Mouse (Mus musculus): ENCODE measurements around the gene Eps8l2. TPM values are rescaled to one million over a fixed set of nuclear protein-coding genes. Genes with fewer than 3 reads are reported as not detected.
"Not testable (repeated sequence)": the region's sequence is repeated elsewhere in the genome, so short reads cannot be mapped to it uniquely, and the experiment has no call there.

Eps8l2 gene
- polyA plus RNA-seq, 1 experiment from 2014 or later: 10.3 TPM

DNA sequence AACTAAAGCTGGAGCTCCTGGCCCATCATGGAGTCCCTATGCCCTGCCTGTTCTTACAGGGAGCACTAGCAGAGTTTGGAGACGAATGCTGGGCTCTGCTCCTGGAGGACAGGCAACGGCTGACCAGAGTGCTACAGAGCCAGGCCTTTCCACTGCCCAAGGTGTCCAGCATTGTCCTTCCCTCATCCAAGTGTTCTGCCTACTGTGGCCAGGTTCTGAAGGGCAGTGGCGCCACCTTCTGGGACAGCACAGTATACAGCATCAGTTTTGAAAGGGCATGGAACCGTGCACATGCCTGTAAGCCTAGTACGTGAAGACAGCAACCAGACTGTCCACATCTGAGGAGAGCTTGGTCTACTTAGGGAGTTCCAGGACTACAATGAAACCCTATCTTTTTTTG lies 64.6 kb downstream of the Eps8l2 start:
- 48% methylated on average over 5 of the region's 5 CpGs for WGBS

DNA sequence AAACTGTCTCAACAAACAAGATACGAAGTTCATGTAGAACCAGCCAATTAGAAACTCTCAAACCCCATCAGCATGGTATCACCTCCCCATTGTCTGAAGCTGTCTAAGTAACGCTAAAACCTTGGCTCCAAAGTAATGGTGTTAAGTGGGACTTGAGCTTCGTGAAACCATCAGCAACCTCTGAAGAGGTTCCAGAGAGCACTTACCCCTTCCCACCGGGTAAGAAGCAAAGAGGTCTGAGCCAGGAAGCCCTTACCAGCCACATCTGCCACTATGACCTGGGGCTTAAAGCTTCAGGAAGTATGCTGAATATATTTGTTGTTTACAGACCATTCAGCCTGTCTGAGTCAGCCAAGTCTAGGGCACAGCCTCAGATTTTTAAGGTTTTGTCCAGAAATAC lies 66.8 kb downstream of the Eps8l2 start:
- no peaks in the 10 kb centered on the region for H3K9me3 ChIP-seq
- no peaks in the 10 kb centered on the region for H3K27me3 ChIP-seq
- H3K27ac ChIP-seq: no peak overlapping the region
- no peak overlapping the region for H3K9ac ChIP-seq
- 81% methylated on average over 4 of the region's 4 CpGs for WGBS
- H3K4me3 ChIP-seq: no peak overlapping the region
- H3K4me1 ChIP-seq: peaks cover 5% of the 10 kb centered on the region
- no peak for ATAC-seq (ENCODE audit: low FRiP score, low read depth)
- no peak overlapping the region for H3K4me2 ChIP-seq (replicated peaks)
- peaks cover 70% of the 10 kb centered on the region for H3K36me3 ChIP-seq

More for the DNA sequence above, 64.6 kb downstream of the Eps8l2 start:
- H3K36me3 ChIP-seq: peaks cover 69% of the 10 kb centered on the region
- no peak overlapping the region for H3K9ac ChIP-seq
- no peak overlapping the region for H3K4me3 ChIP-seq
- no peaks in the 10 kb centered on the region for H3K9me3 ChIP-seq
- H3K27me3 ChIP-seq: no peaks in the 10 kb centered on the region
- H3K27ac ChIP-seq: no peak overlapping the region
- H3K4me2 ChIP-seq (replicated peaks): no peak overlapping the region
- no peaks in the 10 kb centered on the region for H3K4me1 ChIP-seq
- ATAC-seq (ENCODE audit: low FRiP score, low read depth): no peak

DNA sequence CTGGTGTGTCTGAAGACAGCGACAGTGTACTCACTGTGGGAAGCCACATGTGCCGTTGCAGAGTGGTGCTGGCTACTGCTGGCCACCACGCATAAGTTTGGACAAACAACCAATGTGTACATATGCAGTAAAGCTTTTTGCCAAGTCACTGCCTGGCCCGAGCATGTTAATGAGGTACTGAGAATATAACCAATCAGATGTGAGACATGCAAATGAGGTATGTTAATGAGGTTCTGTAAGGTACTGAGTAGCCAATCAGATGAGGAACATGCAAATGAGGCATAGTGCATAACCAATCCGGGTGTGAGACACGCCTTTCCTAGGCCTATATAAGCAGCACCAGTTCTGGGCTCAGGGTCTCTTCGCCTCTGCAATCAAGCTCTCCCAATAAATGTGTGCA lies 69.0 kb downstream of the Eps8l2 start:
- peaks cover 62% of the 10 kb centered on the region for H3K36me3 ChIP-seq
- not testable (repeated sequence) for H3K4me3 ChIP-seq; H3K9me3 ChIP-seq; H3K27ac ChIP-seq; H3K4me2 ChIP-seq (replicated peaks); H3K9ac ChIP-seq; H3K4me1 ChIP-seq; H3K27me3 ChIP-seq; ATAC-seq (ENCODE audit: low FRiP score, low read depth)
- WGBS: 97% methylated on average over 7 of the region's 7 CpGs

DNA sequence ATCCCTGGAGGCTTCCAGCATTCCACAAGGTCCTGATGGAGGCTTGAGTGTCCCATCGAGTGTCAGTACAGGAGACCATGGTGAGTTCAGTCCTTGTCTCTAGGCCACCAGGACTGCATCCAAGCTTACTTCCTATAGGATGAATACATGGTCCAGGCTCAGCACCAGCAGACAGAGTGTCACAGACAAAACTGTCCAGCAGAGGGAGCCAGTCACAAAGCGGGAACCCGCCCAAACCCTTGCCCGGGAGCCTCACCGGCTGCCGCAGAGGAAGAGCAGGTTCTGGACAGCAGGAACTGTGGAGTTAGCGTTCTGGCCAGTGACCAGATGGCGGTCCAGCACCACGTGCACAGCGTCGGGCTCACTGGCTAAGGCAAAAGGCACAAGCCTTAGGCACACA lies 70.2 kb downstream of the Eps8l2 start:
- no peaks in the 10 kb centered on the region for H3K27me3 ChIP-seq
- H3K9me3 ChIP-seq: no peaks in the 10 kb centered on the region
- peaks cover 52% of the 10 kb centered on the region for H3K36me3 ChIP-seq
- peak; percentile 65 for ATAC-seq (ENCODE audit: low FRiP score, low read depth)
- 14% methylated on average over 11 of the region's 11 CpGs for WGBS
- no peak overlapping the region for H3K27ac ChIP-seq
- peaks cover 14% of the 10 kb centered on the region for H3K4me1 ChIP-seq
- 0 out of 2 replicates have a peak overlapping the region, but pooled peaks have one; percentile 2 for H3K9ac ChIP-seq
- H3K4me2 ChIP-seq (replicated peaks): no peak overlapping the region
- H3K4me3 ChIP-seq: no peak overlapping the region

DNA sequence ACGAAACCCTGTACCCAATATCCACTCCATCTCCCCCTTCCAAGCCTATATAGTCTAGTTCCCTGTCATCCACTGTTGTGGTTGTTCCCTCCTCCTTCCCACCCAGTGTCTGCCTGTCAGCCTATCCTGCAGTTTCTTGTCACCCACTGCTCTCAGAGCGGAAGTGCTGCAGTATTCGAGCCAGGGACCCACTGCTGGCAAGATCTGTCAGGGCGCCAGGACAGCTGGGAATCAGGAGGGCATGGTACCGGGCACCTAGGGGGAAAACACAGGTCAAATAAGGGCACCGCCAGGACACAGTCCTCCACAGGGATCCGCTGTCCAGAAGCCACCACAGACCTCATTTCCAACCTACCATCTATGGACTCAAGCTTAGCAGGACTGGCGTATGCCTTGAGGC lies 72.0 kb downstream of the Eps8l2 start:
- H3K27me3 ChIP-seq: no peaks in the 10 kb centered on the region
- peaks cover 46% of the 10 kb centered on the region for H3K36me3 ChIP-seq
- H3K9me3 ChIP-seq: no peaks in the 10 kb centered on the region
- no peak overlapping the region; the same call in 1 of the 2 replicates for H3K9ac ChIP-seq
- peaks cover 14% of the 10 kb centered on the region for H3K4me1 ChIP-seq
- H3K4me3 ChIP-seq: no peak overlapping the region
- no peak for ATAC-seq (ENCODE audit: low FRiP score, low read depth)
- no peak overlapping the region for H3K4me2 ChIP-seq (replicated peaks)
- H3K27ac ChIP-seq: no peak overlapping the region
- WGBS: 91% methylated on average over 8 of the region's 8 CpGs

DNA sequence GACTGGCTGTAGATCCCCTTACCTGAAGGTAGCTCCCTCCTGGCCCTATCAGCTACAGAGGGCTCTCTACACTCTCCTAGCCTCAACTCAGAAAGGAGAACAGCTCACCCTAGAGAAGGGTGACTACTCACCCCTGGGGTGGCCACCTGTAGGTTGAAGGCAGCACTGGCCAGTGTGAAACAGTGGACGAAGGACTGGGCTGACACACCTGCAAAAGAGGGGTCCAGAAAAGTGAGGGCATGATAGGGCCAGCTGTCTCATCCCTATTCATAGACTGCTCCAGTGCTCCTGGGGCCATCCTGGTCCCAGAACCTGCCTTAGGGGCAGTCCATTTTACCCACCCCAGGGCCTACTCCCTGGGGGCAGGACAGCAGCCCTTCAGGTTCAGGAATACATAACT lies 73.0 kb downstream of the Eps8l2 start:
- no peak overlapping the region for H3K9ac ChIP-seq
- H3K27ac ChIP-seq: no peak overlapping the region

More for the DNA sequence above, 73.0 kb downstream of the Eps8l2 start:
- Histone ChIP-seq H3K4me1 (peaks cover 14% of the 10 kb centered on the region), H3K4me3 (no peak overlapping the region), H3K27me3 (no peaks in the 10 kb centered on the region), H3K4me2 (replicated peaks) (no peak overlapping the region), H3K36me3 (peaks cover 46% of the 10 kb centered on the region), H3K9me3 (no peaks in the 10 kb centered on the region)
- 96% methylated on average over 1 of the region's 1 CpGs for WGBS
- no peak for ATAC-seq (ENCODE audit: low FRiP score, low read depth)

Other genes with a start within 250 kb of the Eps8l2 start
- gene Sigirr, start 238.3 kb upstream of the Eps8l2 start, polyA plus RNA-seq (2015; fragmentation: Nextera tagmentation; extraction: Ambion mirVana): 2.7 and 3.1 TPM in 2 replicates
- gene Ano9, start 221.1 kb upstream of the Eps8l2 start, polyA plus RNA-seq (2015; fragmentation: Nextera tagmentation; extraction: Ambion mirVana): 1.3 and 2.1 TPM in 2 replicates
- gene Ptdss2, start 216.5 kb upstream of the Eps8l2 start, polyA plus RNA-seq (2015; fragmentation: Nextera tagmentation; extraction: Ambion mirVana): 85.5 and 89.2 TPM in 2 replicates
- gene Rnh1, start 166.0 kb upstream of the Eps8l2 start, polyA plus RNA-seq (2015; fragmentation: Nextera tagmentation; extraction: Ambion mirVana): 112 and 118 TPM in 2 replicates
- 94.5 and 97.5 TPM in 2 replicates for gene Hras, start 144.9 kb upstream of the Eps8l2 start, polyA plus RNA-seq (2015; fragmentation: Nextera tagmentation; extraction: Ambion mirVana)
- 11.4 and 12.9 TPM in 2 replicates for gene Lrrc56, start 144.7 kb upstream of the Eps8l2 start, polyA plus RNA-seq (2015; fragmentation: Nextera tagmentation; extraction: Ambion mirVana)
- gene Lmntd2, start 124.8 kb upstream of the Eps8l2 start, polyA plus RNA-seq (2015; fragmentation: Nextera tagmentation; extraction: Ambion mirVana): 2.6 TPM in 2 replicates
- gene Rassf7, start 123.0 kb upstream of the Eps8l2 start, polyA plus RNA-seq (2015; fragmentation: Nextera tagmentation; extraction: Ambion mirVana): 32.7 and 34.0 TPM in 2 replicates
- 87.2 and 88.0 TPM in 2 replicates for gene Phrf1, start 110.1 kb upstream of the Eps8l2 start, polyA plus RNA-seq (2015; fragmentation: Nextera tagmentation; extraction: Ambion mirVana)
- 1.8 and 2.3 TPM in 2 replicates for gene Irf7, start 72.4 kb upstream of the Eps8l2 start, polyA plus RNA-seq (2015; fragmentation: Nextera tagmentation; extraction: Ambion mirVana)
- 0.13 TPM in 1 of 2 replicates, not detected in the other for gene Cdhr5, start 62.1 kb upstream of the Eps8l2 start, polyA plus RNA-seq (2015; fragmentation: Nextera tagmentation; extraction: Ambion mirVana)
- 12.1 and 12.8 TPM in 2 replicates for gene Sct, start 59.7 kb upstream of the Eps8l2 start, polyA plus RNA-seq (2015; fragmentation: Nextera tagmentation; extraction: Ambion mirVana)
- 1.6 and 2.3 TPM in 2 replicates for gene Drd4, start 46.9 kb upstream of the Eps8l2 start, polyA plus RNA-seq (2015; fragmentation: Nextera tagmentation; extraction: Ambion mirVana)
- 77.5 and 79.9 TPM in 2 replicates for gene Deaf1, start 11.2 kb upstream of the Eps8l2 start, polyA plus RNA-seq (2015; fragmentation: Nextera tagmentation; extraction: Ambion mirVana)
- 45.0 and 48.7 TPM in 2 replicates for gene Tmem80, start 11.1 kb upstream of the Eps8l2 start, polyA plus RNA-seq (2015; fragmentation: Nextera tagmentation; extraction: Ambion mirVana)
- 266 and 280 TPM in 2 replicates for gene Taldo1, start 53.3 kb downstream of the Eps8l2 start, polyA plus RNA-seq (2015; fragmentation: Nextera tagmentation; extraction: Ambion mirVana)
- 73.8 and 75.9 TPM in 2 replicates for gene Gatd1, start 75.3 kb downstream of the Eps8l2 start, polyA plus RNA-seq (2015; fragmentation: Nextera tagmentation; extraction: Ambion mirVana)
- 5.1 and 5.2 TPM in 2 replicates for gene Cend1, start 90.6 kb downstream of the Eps8l2 start, polyA plus RNA-seq (2015; fragmentation: Nextera tagmentation; extraction: Ambion mirVana)
- gene Slc25a22, start 99.0 kb downstream of the Eps8l2 start, polyA plus RNA-seq (2015; fragmentation: Nextera tagmentation; extraction: Ambion mirVana): 38.8 and 39.3 TPM in 2 replicates
- 11.7 and 12.0 TPM in 2 replicates for gene Pidd1, start 105.1 kb downstream of the Eps8l2 start, polyA plus RNA-seq (2015; fragmentation: Nextera tagmentation; extraction: Ambion mirVana)
- gene Rplp2, start 108.5 kb downstream of the Eps8l2 start, polyA plus RNA-seq (2015; fragmentation: Nextera tagmentation; extraction: Ambion mirVana): 1,214 and 1,220 TPM in 2 replicates
- gene Pnpla2, start 116.3 kb downstream of the Eps8l2 start, polyA plus RNA-seq (2015; fragmentation: Nextera tagmentation; extraction: Ambion mirVana): 13.9 and 14.7 TPM in 2 replicates
- 13.5 and 14.3 TPM in 2 replicates for gene Cracr2b, start 122.2 kb downstream of the Eps8l2 start, polyA plus RNA-seq (2015; fragmentation: Nextera tagmentation; extraction: Ambion mirVana)
- gene Cd151, start 128.5 kb downstream of the Eps8l2 start, polyA plus RNA-seq (2015; fragmentation: Nextera tagmentation; extraction: Ambion mirVana): 12.6 and 14.6 TPM in 2 replicates
- 63.4 and 64.3 TPM in 2 replicates for gene Polr2l, start 136.3 kb downstream of the Eps8l2 start, polyA plus RNA-seq (2015; fragmentation: Nextera tagmentation; extraction: Ambion mirVana)
- 70.5 and 71.2 TPM in 2 replicates for gene Tspan4, start 136.4 kb downstream of the Eps8l2 start, polyA plus RNA-seq (2015; fragmentation: Nextera tagmentation; extraction: Ambion mirVana)
- 42.9 and 43.5 TPM in 2 replicates for gene Chid1, start 201.0 kb downstream of the Eps8l2 start, polyA plus RNA-seq (2015; fragmentation: Nextera tagmentation; extraction: Ambion mirVana)
- gene Ap2a2, start 223.3 kb downstream of the Eps8l2 start, polyA plus RNA-seq (2015; fragmentation: Nextera tagmentation; extraction: Ambion mirVana): 86.6 and 93.4 TPM in 2 replicates

Data from limb, embryonic 13.5 days (tissue).